ENCODE assay signal across 12 mouse cellular contexts in the genomic region with DNA sequence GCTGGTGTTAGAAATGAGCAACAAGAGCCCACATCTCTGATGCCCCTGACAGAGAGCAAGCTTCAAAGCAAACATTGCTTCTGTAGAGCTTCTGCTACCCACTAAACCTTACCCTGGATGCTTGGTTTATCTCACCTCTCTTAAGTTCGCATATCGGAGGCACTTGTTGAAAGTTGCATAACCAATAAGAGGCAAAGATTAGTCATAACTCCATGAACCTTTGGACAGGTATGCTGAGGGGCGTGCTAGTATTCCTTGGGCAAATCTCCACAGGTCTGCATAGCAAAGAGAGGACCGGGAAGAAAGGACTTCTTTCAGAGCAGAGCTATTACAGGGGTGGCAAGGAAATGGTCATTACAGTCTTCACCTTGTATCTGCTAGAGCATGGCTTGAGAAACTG.
"Had no signal": no experiment of that assay in that cellular context is flagged by ENCODE, and none has a peak within 500 bp of the region (broad histone marks: within the 10 kb centered on the region; RNA-seq: fewer than 3 reads in every experiment).

No protein-coding gene starts in this region.

- H3K27me3 ChIP-seq: limb, embryonic 15.5 days; midbrain, embryonic 15.5 days; neural tube, embryonic 12.5 days had no signal

- DNase-seq: kidney, postnatal 36 days; layer of hippocampus, adult 9-11 months; layer of hippocampus, postnatal 36 days; thymus, adult 2 months; thymus, postnatal 25 days had no signal

- H3K27ac ChIP-seq: kidney, postnatal 0 days; limb, embryonic 15.5 days; liver, embryonic 14.5 days; midbrain, embryonic 15.5 days; neural tube, embryonic 12.5 days had no signal

- H3K9me3 ChIP-seq: limb, embryonic 15.5 days; midbrain, embryonic 15.5 days; neural tube, embryonic 12.5 days had no signal

- H3K4me3 ChIP-seq: limb, embryonic 15.5 days; midbrain, embryonic 15.5 days; neural tube, embryonic 12.5 days had no signal

- H3K9ac ChIP-seq: limb, embryonic 15.5 days; liver, embryonic 14.5 days; midbrain, embryonic 15.5 days; neural tube, embryonic 12.5 days had no signal

- H3K36me3 ChIP-seq: limb, embryonic 15.5 days; midbrain, embryonic 15.5 days; neural tube, embryonic 12.5 days had no signal

- H3K4me1 ChIP-seq: limb, embryonic 15.5 days; midbrain, embryonic 15.5 days; neural tube, embryonic 12.5 days had no signal

- H3K4me2 ChIP-seq: limb, embryonic 15.5 days; midbrain, embryonic 15.5 days; neural tube, embryonic 12.5 days had no signal

- ATAC-seq: hindbrain, embryonic 16.5 days; inflammation-experienced regulatory T-cells, adult 6 months; midbrain, embryonic 15.5 days had no signal
